Mouse (Mus musculus): ENCODE measurements around the gene Stxbp5.

Stxbp5 gene

GRCm38 (mm10) chr10:9857850-9858249, 43.0 kb downstream of the Stxbp5 start:
- CTCF ChIA-PET = no interaction called here

DNA sequence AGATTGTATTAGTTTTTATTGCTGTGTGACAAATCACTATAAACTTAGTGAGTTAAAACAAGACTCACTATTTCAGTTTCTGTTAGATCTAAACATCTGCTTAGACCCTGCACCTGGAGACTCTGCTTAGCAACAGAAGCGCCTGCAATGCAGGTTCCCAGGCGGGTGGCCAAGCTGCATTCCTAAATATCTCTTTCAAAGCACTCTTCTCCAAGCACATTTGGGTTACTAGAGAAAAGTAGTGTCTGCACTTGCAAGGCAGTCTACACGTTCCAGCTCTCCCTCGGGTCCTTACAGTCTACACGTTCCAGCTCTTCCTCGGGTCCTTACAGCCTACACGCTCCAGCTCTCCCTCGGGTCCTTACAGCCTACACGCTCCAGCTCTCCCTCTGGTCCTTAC, 44.1 kb downstream of the Stxbp5 start:
- CTCF ChIA-PET = no interaction called here

GRCm38 (mm10) chr10:9846408-9846807, 54.5 kb downstream of the Stxbp5 start:
- CTCF ChIA-PET = no interaction called here

GRCm38 (mm10) chr10:9839408-9839807, 61.5 kb downstream of the Stxbp5 start:
- CTCF ChIA-PET = no interaction called here

GRCm38 (mm10) chr10:9834986-9835385, 65.9 kb downstream of the Stxbp5 start:
- CTCF ChIA-PET = no interaction called here

DNA sequence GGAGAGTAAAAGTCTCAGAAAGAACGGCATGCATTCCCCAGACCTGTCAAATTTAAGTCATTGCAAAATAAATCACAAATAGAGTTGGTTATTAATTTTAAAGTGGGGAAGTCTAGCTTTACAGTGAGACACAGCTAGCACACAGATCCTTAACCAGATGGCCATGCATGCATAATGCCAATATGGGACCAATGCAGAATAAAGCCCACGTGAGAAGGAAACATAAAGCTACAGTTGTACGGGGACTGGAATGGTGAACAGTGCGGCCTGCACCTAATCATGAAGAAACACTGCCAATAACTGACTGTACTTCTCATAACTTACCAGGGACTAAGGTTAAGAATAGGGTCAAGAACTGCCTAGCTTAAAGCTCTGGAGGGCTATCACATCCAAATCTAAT, 67.9 kb downstream of the Stxbp5 start:
- CTCF ChIA-PET = no interaction called here

DNA sequence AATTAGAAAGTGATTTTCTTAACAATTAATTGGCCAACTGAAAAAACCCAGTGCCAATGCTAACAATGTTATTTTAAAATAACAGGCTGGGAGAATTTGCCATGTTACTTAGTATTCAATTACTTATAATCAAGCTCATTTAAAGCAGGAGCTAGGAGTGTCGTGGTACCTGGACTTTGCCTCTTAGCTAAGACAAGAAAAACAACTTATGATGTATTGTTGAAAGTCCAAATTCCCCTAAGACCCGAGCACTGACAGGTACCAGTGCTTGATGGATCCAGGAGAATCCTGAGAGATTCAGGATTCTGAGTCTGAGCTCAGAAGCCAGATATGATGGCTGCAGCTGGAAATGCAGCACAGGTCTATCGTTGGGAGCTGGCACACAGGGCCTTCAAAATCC, 71.1 kb downstream of the Stxbp5 start:
- CTCF ChIA-PET = no interaction called here

- CTCF ChIA-PET = no interaction called here
These were observed 79.6 kb downstream of the Stxbp5 start for GRCm38 (mm10) chr10:9821299-9821698.

GRCm38 (mm10) chr10:9818574-9818973, 82.3 kb downstream of the Stxbp5 start:
- CTCF ChIA-PET = no interaction called here

GRCm38 (mm10) chr10:9813926-9814325, 87.0 kb downstream of the Stxbp5 start:
- CTCF ChIA-PET = no interaction called here

DNA sequence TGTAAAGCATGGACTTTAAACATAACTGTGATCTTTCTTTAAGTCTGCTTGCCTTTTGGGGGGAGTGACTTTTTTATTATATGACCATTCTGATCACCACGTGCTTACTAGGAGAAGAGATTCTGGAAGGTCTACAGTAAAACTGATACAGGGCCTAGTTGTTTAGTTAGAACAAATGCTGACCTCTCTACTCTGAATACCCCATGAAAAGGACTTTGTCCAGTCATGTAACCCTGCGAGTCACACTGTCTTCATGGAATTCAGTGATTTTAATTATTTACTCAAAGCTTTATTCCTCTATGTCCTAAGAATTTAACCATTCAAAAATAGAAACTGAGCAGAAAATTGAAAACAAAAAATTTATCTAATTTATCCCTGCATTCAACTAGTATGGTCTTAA, 93.3 kb downstream of the Stxbp5 start:
- CTCF ChIA-PET = no interaction called here

DNA sequence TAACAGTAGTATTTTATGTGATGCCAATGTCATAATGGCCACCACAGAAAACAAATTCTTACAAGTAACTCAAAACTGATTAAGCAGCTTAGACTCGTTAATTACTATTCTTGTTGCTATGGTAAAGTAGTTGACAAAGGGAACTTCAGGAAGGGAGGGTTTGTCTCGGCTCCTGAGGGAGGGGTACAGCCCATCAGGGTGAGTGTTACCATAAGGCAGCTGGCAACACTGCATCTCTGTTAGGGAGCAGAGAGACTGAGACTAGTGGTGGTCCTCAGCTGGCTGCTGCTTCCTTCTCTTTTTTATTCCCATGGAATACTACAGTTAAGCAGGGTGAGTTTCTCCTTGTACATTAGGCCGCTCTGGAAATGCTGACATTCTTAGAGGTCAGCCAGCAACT, 95.5 kb downstream of the Stxbp5 start:
- CTCF ChIA-PET = no interaction called here

GRCm38 (mm10) chr10:9803126-9803525, 97.8 kb downstream of the Stxbp5 start:
- CTCF ChIA-PET = no interaction called here

DNA sequence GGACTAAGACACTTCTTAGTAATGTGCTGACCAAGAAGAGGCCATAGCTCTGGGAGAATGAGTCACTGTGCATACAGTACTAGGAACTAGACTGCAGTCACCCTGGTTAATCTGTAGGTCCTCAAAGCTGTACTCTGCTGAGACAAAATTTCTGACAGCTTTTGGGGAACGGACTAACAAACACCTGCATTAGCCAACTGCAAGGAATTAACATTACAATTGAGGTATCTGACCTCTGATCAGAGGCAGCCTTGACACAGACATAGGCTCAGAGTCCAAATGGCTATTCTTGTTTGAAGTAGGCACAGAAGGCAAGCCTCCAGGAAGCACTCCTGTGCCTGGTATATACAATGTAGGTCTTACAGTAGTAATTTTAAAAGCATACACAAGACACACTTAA, 99.3 kb downstream of the Stxbp5 start:
- CTCF ChIA-PET = no interaction called here

- CTCF ChIA-PET = no interaction called here
These were observed 101.8 kb downstream of the Stxbp5 start for GRCm38 (mm10) chr10:9799085-9799484.

GRCm38 (mm10) chr10:9796429-9796828, 104.5 kb downstream of the Stxbp5 start:
- CTCF ChIA-PET = no interaction called here

DNA sequence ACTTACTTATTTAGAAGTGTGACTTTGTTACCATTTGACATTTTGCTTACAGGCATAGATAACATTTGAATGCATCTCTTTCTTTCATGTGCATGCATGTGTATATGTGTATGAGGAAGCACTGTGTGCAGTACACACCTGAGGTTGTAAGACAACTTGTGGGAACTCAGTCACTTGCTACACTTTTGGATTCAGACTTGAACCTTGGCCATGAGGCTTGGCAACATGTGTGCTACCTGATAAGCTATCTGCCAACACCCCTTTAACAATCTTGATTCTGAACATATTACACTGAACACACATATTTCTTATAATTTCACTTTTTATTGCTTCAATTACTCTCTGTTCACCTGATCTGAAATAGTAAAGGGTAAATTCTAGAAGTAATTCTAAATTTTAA, 106.5 kb downstream of the Stxbp5 start:
- CTCF ChIA-PET = no interaction called here

DNA sequence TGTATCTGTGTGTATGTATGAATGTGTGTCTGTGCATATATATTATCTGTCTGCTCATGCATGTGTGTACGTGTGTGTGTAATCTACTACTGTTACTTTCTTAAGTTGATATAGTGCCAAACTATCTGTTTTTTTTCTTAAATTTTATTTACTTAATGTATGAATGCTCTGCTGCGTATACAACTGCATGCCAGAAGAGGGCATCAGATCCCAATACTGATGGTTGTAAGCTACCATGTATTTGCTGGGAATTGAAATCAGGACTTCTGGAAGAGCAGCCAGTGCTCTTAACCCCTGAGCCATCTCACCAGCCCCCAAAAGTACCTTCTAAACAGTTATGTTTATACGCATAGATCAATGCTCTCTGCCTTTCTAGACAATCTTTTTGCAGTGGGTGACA, 109.9 kb downstream of the Stxbp5 start:
- CTCF ChIA-PET = no interaction called here

- CTCF ChIA-PET = no interaction called here
These were observed 114.4 kb downstream of the Stxbp5 start for GRCm38 (mm10) chr10:9786461-9786860.

GRCm38 (mm10) chr10:9785651-9786050, 115.2 kb downstream of the Stxbp5 start:
- CTCF ChIA-PET = no interaction called here

- CTCF ChIA-PET = no interaction called here
These were observed 121.0 kb downstream of the Stxbp5 start for GRCm38 (mm10) chr10:9779864-9780263.

- CTCF ChIA-PET = no interaction called here
These were observed 130.6 kb downstream of the Stxbp5 start for GRCm38 (mm10) chr10:9770261-9770660.

DNA sequence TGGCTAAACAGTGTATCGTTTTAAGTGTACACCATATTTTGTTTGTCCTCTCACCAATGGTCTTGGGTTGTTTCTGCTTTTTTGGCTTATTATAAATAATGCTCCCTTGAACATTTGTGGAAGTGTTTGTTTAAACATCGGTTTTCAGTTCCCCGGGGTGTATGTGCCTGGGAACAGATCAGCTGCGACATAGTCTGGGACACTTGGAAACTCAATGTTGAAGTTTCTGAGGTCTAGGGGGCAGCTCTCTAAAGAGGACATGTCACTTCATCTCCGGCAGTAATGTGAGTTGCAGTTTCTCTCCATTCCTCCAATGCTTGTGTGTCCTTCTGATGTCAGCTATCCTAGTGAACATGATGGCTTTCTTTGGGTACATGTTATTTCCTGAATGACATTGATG, 137.0 kb downstream of the Stxbp5 start:
- CTCF ChIA-PET = no interaction called here

GRCm38 (mm10) chr10:9760264-9760663, 140.6 kb downstream of the Stxbp5 start:
- CTCF ChIA-PET = no interaction called here

DNA sequence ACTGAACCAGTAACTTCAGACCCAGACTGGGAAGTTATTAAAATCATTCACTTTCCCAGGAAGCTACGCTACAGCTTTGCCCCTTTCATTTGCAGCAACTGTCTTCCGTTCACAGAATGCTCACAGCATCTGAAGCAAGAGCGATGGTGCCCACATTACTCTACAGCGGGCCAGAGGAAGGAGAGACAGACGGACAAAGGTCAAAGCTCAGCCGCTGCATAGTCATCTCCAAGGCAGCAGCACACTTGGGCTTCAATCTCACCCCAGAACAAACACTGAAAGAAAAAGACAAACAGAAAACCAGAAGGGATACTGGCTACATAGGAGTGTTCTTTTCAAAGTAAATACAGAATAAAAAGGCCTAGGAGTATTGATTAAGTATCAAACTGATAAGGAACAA, 144.3 kb downstream of the Stxbp5 start:
- CTCF ChIA-PET = no interaction called here

Data from spleen, embryonic (tissue).